Mouse (Mus musculus) midbrain, embryonic 14.5 days (tissue): Measurements from ENCODE around the gene Cryab. TPM values are rescaled to one million over a fixed set of nuclear protein-coding genes. Genes with fewer than 3 reads are reported as not detected.

Source experiments
- ATAC-seq: fragments of 200-750 bp; cut with Nextera tagmentation; 2 replicates; pipeline ENCODE4 v1.8.0; 2017; ENCODE audit warnings: moderate number of reproducible peaks, moderate library complexity; ENCODE audit not compliant: low FRiP score, low TSS enrichment
- DNase-seq: peaks from one replicate; pipeline ENCODE4 v3.0.0-alpha.2; 2015
- H3K27ac ChIP-seq: fragments of 300-500 bp; sonication (generic); replicated peaks from 2 replicates; pipeline ENCODE4 v1.5.1; 2014; ENCODE audit warnings: mild to moderate bottlenecking, low read depth, low read length, moderate library complexity
- H3K27me3 ChIP-seq: fragments of 300-500 bp; sonication (generic); 2 replicates; pipeline ENCODE4 v1.6.1; 2014; ENCODE audit warnings: low read length, control low read depth, mixed read lengths; ENCODE audit not compliant: control insufficient read depth, insufficient read depth
- H3K36me3 ChIP-seq: fragments of 300-500 bp; sonication (generic); 2 replicates; pipeline ENCODE4 v1.6.1; 2014; ENCODE audit warnings: low read length, control low read depth; ENCODE audit not compliant: control insufficient read depth, insufficient read depth
- H3K4me1 ChIP-seq: fragments of 300-500 bp; sonication (generic); 2 replicates; pipeline ENCODE4 v1.6.1; 2014; ENCODE audit warnings: mild to moderate bottlenecking, antibody characterized with exemption, low read length, control low read depth; ENCODE audit not compliant: control insufficient read depth, insufficient read depth
- H3K4me2 ChIP-seq: fragments of 300-500 bp; sonication (generic); 2 replicates; pipeline ENCODE4 v1.6.1; 2014; ENCODE audit warnings: mild to moderate bottlenecking, low read length, moderate library complexity
- H3K4me3 ChIP-seq: fragments of 300-500 bp; sonication (generic); replicated peaks from 2 replicates; pipeline ENCODE4 v1.5.1; 2014; ENCODE audit warnings: low read depth, low read length
- H3K9ac ChIP-seq: fragments of 300-500 bp; sonication (generic); replicated peaks from 2 replicates; pipeline ENCODE4 v1.6.1; 2014; ENCODE audit warnings: mild to moderate bottlenecking, low read length, moderate library complexity
- H3K9me3 ChIP-seq: fragments of 300-500 bp; sonication (generic); 2 replicates; pipeline ENCODE4 v1.6.1; 2016; ENCODE audit warnings: low read length, control low read depth, mixed read lengths; ENCODE audit not compliant: control insufficient read depth
- WGBS: fragments of 180-500 bp; shearing (Covaris S2); extraction: QIAGEN DNeasy Blood & Tissue Kit; methylation state at CpG from one replicate; pipeline ENCODE4 v1.1.7; 2014; 5-methylcytosine and 5-hydroxymethylcytosine counted together
- polyA plus RNA-seq: library from polyadenylated mRNA; unstranded; fragments of >200 nt; fragmentation: Nextera tagmentation; extraction: Ambion mirVana; gene quantifications from 2 replicates; pipeline ENCODE4 v1.2.1, GENCODE M21; 2014

Cryab gene
- polyA plus RNA-seq, 1 experiment from 2014 or later: 3.7 TPM

DNA sequence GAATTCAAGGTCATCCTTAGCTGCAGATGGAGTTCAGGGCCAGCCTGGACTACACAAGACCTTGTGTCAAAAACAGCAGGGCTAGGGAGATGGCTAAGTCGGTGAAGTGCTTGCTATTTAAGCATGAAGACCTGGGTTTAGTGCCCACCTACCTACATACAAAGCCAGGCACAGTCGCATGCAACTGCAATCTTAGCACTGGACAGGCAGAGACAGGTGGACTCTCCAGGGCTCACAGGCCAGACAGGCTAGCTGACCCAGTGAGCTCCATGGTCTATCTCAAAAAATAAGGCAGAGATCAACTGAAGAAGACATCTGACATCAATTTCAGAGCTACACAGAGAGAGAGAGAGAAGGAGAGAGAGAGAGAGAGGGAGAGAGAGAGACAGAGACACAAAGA is 27.0 kb upstream of the Cryab start:
- no peaks in the 10 kb centered on the region for H3K9me3 ChIP-seq
- H3K4me2 ChIP-seq: peak overlapping the region; percentile 83
- no peak overlapping the region; the same call in 1 of the 2 replicates for H3K9ac ChIP-seq
- no peaks in the 10 kb centered on the region for H3K27me3 ChIP-seq
- WGBS: 79% methylated on average over 2 of the region's 2 CpGs
- DNase-seq (peak; percentile 7), ATAC-seq (no peak)
- no peak overlapping the region for H3K27ac ChIP-seq
- peaks cover 43% of the 10 kb centered on the region for H3K4me1 ChIP-seq
- H3K4me3 ChIP-seq: no peak overlapping the region
- H3K36me3 ChIP-seq: no peaks in the 10 kb centered on the region

GRCm38 (mm10) chr9:50724661-50725330 is 26.3 kb upstream of the Cryab start:
- Histone ChIP-seq H3K9ac (no peak overlapping the region), H3K4me3 (no peak overlapping the region)
- peak; percentile 50 for DNase-seq

GRCm38 (mm10) chr9:50725921-50726590 is 25.1 kb upstream of the Cryab start:
- Histone ChIP-seq H3K4me2 (peak overlapping the region; percentile 83), H3K27me3 (no peaks in the 10 kb centered on the region), H3K9me3 (no peaks in the 10 kb centered on the region), H3K4me3 (peak overlapping the region; percentile 64), H3K9ac (peak overlapping the region; percentile 80), H3K27ac (peak overlapping the region; percentile 88), H3K36me3 (no peaks in the 10 kb centered on the region), H3K4me1 (peaks cover 43% of the 10 kb centered on the region)
- DNase-seq (peak; percentile 52), ATAC-seq (no peak)
- 19% methylated on average over 8 of the region's 8 CpGs for whole genome bisulfite sequencing

More at GRCm38 (mm10) chr9:50724661-50725330, 26.3 kb upstream of the Cryab start:
- H3K36me3 ChIP-seq: no peaks in the 10 kb centered on the region
- peak overlapping the region; percentile 68 for H3K27ac ChIP-seq
- H3K27me3 ChIP-seq: no peaks in the 10 kb centered on the region
- no peaks in the 10 kb centered on the region for H3K9me3 ChIP-seq
- 37% methylated on average over 3 of the region's 3 CpGs for WGBS
- ATAC-seq: no peak
- H3K4me1 ChIP-seq: peaks cover 43% of the 10 kb centered on the region
- peak overlapping the region; percentile 83 for H3K4me2 ChIP-seq

- peak overlapping the region; percentile 88 for H3K27ac ChIP-seq
- peaks cover 44% of the 10 kb centered on the region for H3K4me1 ChIP-seq
- H3K9me3 ChIP-seq: no peaks in the 10 kb centered on the region
- H3K9ac ChIP-seq: peak overlapping the region; percentile 80
- WGBS: under 1% methylated on average over 30 of the region's 30 CpGs
- DNase-seq (peak; percentile 64), ATAC-seq (peak; percentile 4; the same call in 1 of the 2 replicates)
- no peaks in the 10 kb centered on the region for H3K36me3 ChIP-seq
- peak overlapping the region; percentile 64 for H3K4me3 ChIP-seq
- peak overlapping the region; percentile 83 for H3K4me2 ChIP-seq
- H3K27me3 ChIP-seq: no peaks in the 10 kb centered on the region
These were observed 23.8 kb upstream of the Cryab start for GRCm38 (mm10) chr9:50727171-50727924.

DNA sequence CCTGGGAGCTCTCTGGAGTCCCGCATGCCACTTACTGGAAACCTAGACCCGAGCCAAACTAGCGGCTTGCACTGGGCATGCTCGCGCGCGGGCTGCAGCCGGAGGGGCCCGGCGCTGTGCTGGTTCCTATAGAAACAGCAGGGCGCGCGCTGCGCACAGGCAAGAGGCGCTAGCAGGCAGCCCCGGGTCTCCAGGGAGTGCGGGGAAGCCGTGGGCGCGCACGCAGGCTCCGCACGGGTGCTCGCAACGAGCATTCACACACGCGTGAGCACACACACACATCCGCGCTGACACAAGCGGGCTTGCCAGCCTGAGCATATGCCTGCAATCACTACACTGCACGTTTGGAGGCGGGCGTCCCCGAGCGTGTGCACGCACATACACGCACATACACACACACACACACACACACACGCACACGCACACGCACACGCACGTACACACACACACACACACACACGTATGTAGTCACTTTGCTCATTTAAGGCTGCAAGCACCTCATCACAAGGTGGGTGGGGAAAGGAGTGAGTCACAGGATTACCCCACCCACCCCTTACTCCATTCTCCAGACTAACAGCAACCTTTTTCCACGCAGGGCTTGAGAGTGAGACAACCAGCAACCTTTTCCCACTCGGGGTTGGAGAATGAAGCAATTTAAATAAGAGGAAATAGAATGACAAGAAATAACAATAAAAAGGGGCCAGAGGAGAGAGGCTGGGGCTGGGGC is 23.0 kb upstream of the Cryab start:
- Histone ChIP-seq H3K4me1 (peaks cover 43% of the 10 kb centered on the region), H3K27ac (peak overlapping the region; percentile 88), H3K27me3 (no peaks in the 10 kb centered on the region), H3K9ac (peak overlapping the region; percentile 80), H3K4me3 (peak overlapping the region; percentile 64), H3K9me3 (no peaks in the 10 kb centered on the region), H3K36me3 (no peaks in the 10 kb centered on the region), H3K4me2 (peak overlapping the region; percentile 83)
- ATAC-seq (peak; percentile 93), DNase-seq (peak; percentile 98)
- WGBS: under 1% methylated on average over 45 of the region's 45 CpGs

GRCm38 (mm10) chr9:50729600-50729999 is 21.5 kb upstream of the Cryab start:
- 79% methylated on average over 4 of the region's 4 CpGs for WGBS

GRCm38 (mm10) chr9:50732560-50732959 is 18.6 kb upstream of the Cryab start:
- Histone ChIP-seq H3K36me3 (no peaks in the 10 kb centered on the region), H3K27me3 (no peaks in the 10 kb centered on the region), H3K4me2 (no peak overlapping the region), H3K27ac (peak overlapping the region; percentile 32; the same call in 1 of the 2 replicates), H3K4me1 (peaks cover 10% of the 10 kb centered on the region), H3K4me3 (no peak overlapping the region), H3K9ac (no peak overlapping the region), H3K9me3 (no peaks in the 10 kb centered on the region)
- ATAC-seq (no peak), DNase-seq (peak; percentile 52)
- 2% methylated on average over 4 of the region's 4 CpGs for WGBS

More at GRCm38 (mm10) chr9:50729600-50729999, 21.5 kb upstream of the Cryab start:
- DNase-seq (no peak), ATAC-seq (no peak)
- Histone ChIP-seq H3K9me3 (no peaks in the 10 kb centered on the region), H3K4me3 (no peak overlapping the region), H3K4me1 (peaks cover 37% of the 10 kb centered on the region), H3K9ac (no peak overlapping the region), H3K27ac (no peak overlapping the region), H3K4me2 (no peak overlapping the region), H3K27me3 (no peaks in the 10 kb centered on the region), H3K36me3 (no peaks in the 10 kb centered on the region)

DNA sequence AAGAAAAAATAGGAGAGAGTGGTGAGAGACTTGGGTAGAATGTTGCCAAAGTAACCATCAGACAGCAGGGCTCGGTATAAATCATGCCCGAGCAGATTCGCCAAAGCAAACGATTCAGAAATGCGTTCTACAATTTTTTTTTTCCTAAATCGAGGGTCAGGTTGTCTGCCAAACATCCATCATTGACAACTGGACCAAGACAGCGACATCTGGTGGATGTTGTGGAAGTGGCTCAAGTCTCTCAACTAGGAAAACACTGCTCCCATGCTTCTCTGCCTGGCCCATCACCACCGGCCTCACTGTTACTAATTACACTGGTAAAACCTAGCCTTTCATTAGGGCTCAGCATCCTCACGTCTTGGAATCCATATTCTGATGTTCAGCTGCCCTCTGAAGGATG is 16.1 kb upstream of the Cryab start:
- Histone ChIP-seq H3K4me2 (peak overlapping the region; percentile 33), H3K27me3 (no peaks in the 10 kb centered on the region), H3K9me3 (no peaks in the 10 kb centered on the region), H3K4me1 (peaks cover 14% of the 10 kb centered on the region), H3K4me3 (0 out of 2 replicates have a peak overlapping the region, but pooled peaks have one; percentile 2), H3K9ac (no peak overlapping the region), H3K36me3 (no peaks in the 10 kb centered on the region), H3K27ac (no peak overlapping the region)
- ATAC-seq: no peak
- DNase-seq: peak; percentile 86
- 4% methylated on average over 9 of the region's 9 CpGs for WGBS
